In genomic region chr1:141401334-141401733, GRCm38 (mm10) we compare ENCODE assay signal across 23 mouse cellular contexts.
DNase-seq lines count a peak whose midpoint lies in the region; ATAC-seq and TF ChIP-seq lines count a peak whose summit lies in the region.
"Had no signal": no experiment of that assay in that cellular context is flagged by ENCODE, and none has a peak within 500 bp of the region (broad histone marks: within the 10 kb centered on the region; RNA-seq: fewer than 3 reads in every experiment).

No protein-coding gene starts in this region.

- H3K79me2 ChIP-seq in MEL (ENCODE audit: control insufficient read depth, insufficient read depth, low read length, poor library complexity), result no peaks in the 10 kb centered on the region

- H3K36me3 ChIP-seq in embryonic facial prominence, embryonic 14.5 days (ENCODE audit: control insufficient read depth, insufficient read depth, low read length), result no peaks in the 10 kb centered on the region
- H3K36me3 ChIP-seq in embryonic facial prominence, embryonic 10.5 days (replicated peaks), result no peaks in the 10 kb centered on the region
- no peaks in the 10 kb centered on the region; a peak in 1 of 4 replicates for H3K36me3 ChIP-seq in MEL (ENCODE audit: control insufficient read depth in 1 of 2, insufficient read depth in 2 of 2, low read length in 2 of 2)
- H3K36me3 ChIP-seq: G1E had no signal

- H3K27me3 ChIP-seq in embryonic facial prominence, embryonic 14.5 days (replicated peaks; ENCODE audit: control insufficient read depth, insufficient read depth, low read length), result no peaks in the 10 kb centered on the region
- H3K27me3 ChIP-seq in embryonic facial prominence, embryonic 10.5 days (replicated peaks; ENCODE audit: low read depth, poor library complexity, severe bottlenecking), result no peaks in the 10 kb centered on the region
- H3K27me3 ChIP-seq in MEL (ENCODE audit: control insufficient read depth in 1 of 2, insufficient read depth in 2 of 2, low read length in 2 of 2), result no peaks in the 10 kb centered on the region
- H3K27me3 ChIP-seq: CH12.LX, Patski had no signal

- no peaks in the 10 kb centered on the region for H3K9me3 ChIP-seq in embryonic facial prominence, embryonic 14.5 days (ENCODE audit: control insufficient read depth, low read length)
- no peaks in the 10 kb centered on the region for H3K9me3 ChIP-seq in embryonic facial prominence, embryonic 10.5 days
- H3K9me3 ChIP-seq in MEL (replicated peaks; ENCODE audit: insufficient read depth, low read length), result no peaks in the 10 kb centered on the region

- TF ChIP-seq EP300 in MEL (IDR thresholded peaks at IDR 0.05; ENCODE audit: low read depth in 1 of 2, low read length in 2 of 2), result peak in 1 of 2 experiments; percentile 17; a peak in 1 of 4 replicates

- peak; percentile 9 for DNase-seq in embryonic facial prominence, embryonic 14.5 days (ENCODE audit: low spot score)
- DNase-seq in embryonic facial prominence, embryonic 10.5 days (ENCODE audit: low spot score), result no peak
- DNase-seq in 416B (ENCODE audit: low read depth) (peak; percentile 80), MEL (ENCODE audit: low read depth, low spot score) (peak; percentile 20)
- DNase-seq in heart, postnatal 25 days (ENCODE audit: low spot score), result no peak
- no peak for DNase-seq in kidney, postnatal 10 days
- DNase-seq: adrenal gland, adult 2 months; adrenal gland, adult 8-10 months; adrenal gland, postnatal 10 days; adrenal gland, postnatal 14 days; adrenal gland, postnatal 25 days; adrenal gland, postnatal 36 days; B cell, adult 2 months; cerebellum, adult 11 months; cerebellum, adult 11-12 months; cerebellum, adult 18-20 months; cerebellum, adult 2 months; cerebellum, adult 8-10 months had no signal

- ATAC-seq in embryonic facial prominence, embryonic 14.5 days (ENCODE audit: low read depth), result no peak
- ATAC-seq: activated CD4-positive, CD25-positive, alpha-beta regulatory T cell, adult 4 months; CD4-positive, CD25-positive, alpha-beta regulatory T cell, adult 4 months; Patski had no signal

- no peak overlapping the region for H3K4me2 ChIP-seq in embryonic facial prominence, embryonic 14.5 days (ENCODE audit: low read depth, low read length)

- no peak for TF ChIP-seq RAD21 in MEL (IDR thresholded peaks at IDR 0.05; ENCODE audit: low read depth, low read length)

- H3K9ac ChIP-seq in embryonic facial prominence, embryonic 14.5 days (ENCODE audit: low read depth, low read length), result no peak overlapping the region
- no peak overlapping the region for H3K9ac ChIP-seq in MEL (ENCODE audit: control insufficient read depth, low read depth, low read length, poor library complexity, severe bottlenecking)

- H3K4me3 ChIP-seq in embryonic facial prominence, embryonic 14.5 days (ENCODE audit: low read depth, low read length), result no peak overlapping the region
- H3K4me3 ChIP-seq in embryonic facial prominence, embryonic 10.5 days, result no peak overlapping the region
- no peak overlapping the region for H3K4me3 ChIP-seq in MEL (ENCODE audit: control insufficient read depth in 1 of 2, insufficient read depth in 1 of 2, low read depth in 2 of 2, low read length in 2 of 2)

- no peaks in the 10 kb centered on the region for H3K4me1 ChIP-seq in embryonic facial prominence, embryonic 14.5 days (ENCODE audit: control insufficient read depth, insufficient read depth, low read length)
- H3K4me1 ChIP-seq in embryonic facial prominence, embryonic 10.5 days, result no peaks in the 10 kb centered on the region
- no peaks in the 10 kb centered on the region for H3K4me1 ChIP-seq in MEL (ENCODE audit: control insufficient read depth in 1 of 2, insufficient read depth in 2 of 2, low read length in 2 of 2)

- no peak for TF ChIP-seq POLR2A in MEL (IDR thresholded peaks at IDR 0.05; ENCODE audit: control insufficient read depth in 1 of 2, insufficient read depth in 1 of 2, low read depth in 1 of 2, low read length in 2 of 2, poor library complexity in 1 of 2)

- no peak for TF ChIP-seq CTCF in MEL (IDR thresholded peaks at IDR 0.05 in 2 of 3, conservative IDR thresholded peaks at IDR 0.05 in 1 of 3; ENCODE audit: control insufficient read depth in 1 of 3, insufficient read depth in 1 of 3, low read depth in 2 of 3, low read length in 3 of 3, poor library complexity in 1 of 3, severe bottlenecking in 1 of 3)

- intact Hi-C loops in heart, postnatal 25 days (cut with DNase I), result no loop called here

- 35% methylated on average over 1 of the region's 1 CpGs for WGBS in embryonic facial prominence, embryonic 14.5 days
- WGBS in embryonic facial prominence, embryonic 10.5 days, result 34% methylated on average over 1 of the region's 1 CpGs

- H3K27ac ChIP-seq in embryonic facial prominence, embryonic 14.5 days (replicated peaks; ENCODE audit: low read depth, low read length), result no peak overlapping the region
- no peak overlapping the region for H3K27ac ChIP-seq in embryonic facial prominence, embryonic 10.5 days (replicated peaks)
- no peak overlapping the region for H3K27ac ChIP-seq in MEL (ENCODE audit: control insufficient read depth, low read depth, low read length)

TF ChIP-seq in MEL, 35 proteins besides CTCF, POLR2A, EP300 and RAD21:
- TF ChIP-seq MEF2A (IDR thresholded peaks at IDR 0.05; ENCODE audit: extremely low read depth, insufficient replicate concordance, low read depth, low read length, poor library complexity, severe bottlenecking), result no peak
- peak; percentile 46; the same call in 1 of the 2 replicates for TF ChIP-seq ETS1 (IDR thresholded peaks at IDR 0.05; ENCODE audit: low read depth, low read length)
- no peak for TF ChIP-seq MAFK (IDR thresholded peaks at IDR 0.05; ENCODE audit: borderline replicate concordance, low read depth, low read length)
- TF ChIP-seq POLR2AphosphoS5 (IDR thresholded peaks at IDR 0.05; ENCODE audit: borderline replicate concordance, low read depth, low read length), result no peak
- TF ChIP-seq MXI1 (IDR thresholded peaks at IDR 0.05; ENCODE audit: low read depth, low read length), result no peak
- TF ChIP-seq GATA1 (IDR thresholded peaks at IDR 0.05; ENCODE audit: low read depth, low read length), result peak; percentile 62

Comparison
In these comparisons a context has a peak if more than half of its experiments do, and no peak if none do; other contexts are left out.
1. DNase-seq: peak in embryonic facial prominence, embryonic 14.5 days (single experiment), 416B (single experiment) and MEL (single experiment); none in embryonic facial prominence, embryonic 10.5 days (single experiment), heart, postnatal 25 days (single experiment) and kidney, postnatal 10 days (single experiment).